Mouse (Mus musculus): ENCODE results near the gene Ank. TPM values are rescaled to one million over a fixed set of nuclear protein-coding genes. Genes with fewer than 3 reads are reported as not detected.

Gene Ank
- polyA plus RNA-seq, 1 experiment from 2014 or later = 16.7 TPM

GRCm38 (mm10) chr15:27525233-27526005 is 58.9 kb downstream of the Ank start:
- Histone ChIP-seq H3K4me3 (replicated peaks) (no peak overlapping the region), H3K9me3 (replicated peaks) (no peaks in the 10 kb centered on the region), H3K4me1 (peaks cover 18% of the 10 kb centered on the region), H3K4me2 (no peak overlapping the region), H3K27ac (replicated peaks) (0 out of 2 replicates have a peak overlapping the region, but pooled peaks have one; percentile 34), H3K36me3 (no peaks in the 10 kb centered on the region), H3K9ac (replicated peaks) (no peak overlapping the region), H3K27me3 (replicated peaks) (no peaks in the 10 kb centered on the region)
- ATAC-seq (ENCODE audit: low FRiP score) = 0 out of 2 replicates have a peak, but pooled peaks have one; percentile 18
- WGBS = 73% methylated on average over 12 of the region's 12 CpGs

- H3K27ac ChIP-seq (replicated peaks) = no peak overlapping the region
- peaks cover 18% of the 10 kb centered on the region for H3K4me1 ChIP-seq
- H3K4me3 ChIP-seq (replicated peaks) = no peak overlapping the region
- H3K9ac ChIP-seq (replicated peaks) = no peak overlapping the region
- no peaks in the 10 kb centered on the region for H3K27me3 ChIP-seq (replicated peaks)
- 85% methylated on average over 4 of the region's 4 CpGs for WGBS
- H3K4me2 ChIP-seq = no peak overlapping the region
- H3K36me3 ChIP-seq = no peaks in the 10 kb centered on the region
- no peaks in the 10 kb centered on the region for H3K9me3 ChIP-seq (replicated peaks)
- no peak for ATAC-seq (ENCODE audit: low FRiP score)
Measured at GRCm38 (mm10) chr15:27528896-27529295, 62.4 kb downstream of the Ank start.

- no peaks in the 10 kb centered on the region for H3K9me3 ChIP-seq (replicated peaks)
- WGBS = 49% methylated on average over 4 of the region's 4 CpGs
- no peak for ATAC-seq (ENCODE audit: low FRiP score)
- H3K4me3 ChIP-seq (replicated peaks) = no peak overlapping the region
- H3K9ac ChIP-seq (replicated peaks) = no peak overlapping the region
- no peak overlapping the region for H3K27ac ChIP-seq (replicated peaks)
- H3K36me3 ChIP-seq = no peaks in the 10 kb centered on the region
- H3K4me2 ChIP-seq = no peak overlapping the region
- H3K4me1 ChIP-seq = peaks cover 7% of the 10 kb centered on the region
- H3K27me3 ChIP-seq (replicated peaks) = no peaks in the 10 kb centered on the region
Measured at GRCm38 (mm10) chr15:27530023-27530422, 63.5 kb downstream of the Ank start.

GRCm38 (mm10) chr15:27533036-27533435 is 66.6 kb downstream of the Ank start:
- ATAC-seq (ENCODE audit: low FRiP score) = no peak
- H3K9ac ChIP-seq (replicated peaks) = no peak overlapping the region
- H3K4me2 ChIP-seq = no peak overlapping the region
- H3K27me3 ChIP-seq (replicated peaks) = no peaks in the 10 kb centered on the region
- WGBS = 60% methylated on average over 3 of the region's 3 CpGs
- no peak overlapping the region for H3K4me3 ChIP-seq (replicated peaks)
- no peaks in the 10 kb centered on the region for H3K9me3 ChIP-seq (replicated peaks)
- no peaks in the 10 kb centered on the region for H3K36me3 ChIP-seq
- H3K27ac ChIP-seq (replicated peaks) = no peak overlapping the region
- H3K4me1 ChIP-seq = peaks cover 2% of the 10 kb centered on the region; the same call in 1 of the 2 replicates

- peaks cover 11% of the 10 kb centered on the region for H3K4me1 ChIP-seq
Measured at GRCm38 (mm10) chr15:27535681-27536080, 69.2 kb downstream of the Ank start.

GRCm38 (mm10) chr15:27536186-27536585 is 69.7 kb downstream of the Ank start:
- no peak for ATAC-seq (ENCODE audit: low FRiP score)
- Histone ChIP-seq H3K4me3 (replicated peaks) (no peak overlapping the region), H3K9ac (replicated peaks) (no peak overlapping the region), H3K27ac (replicated peaks) (no peak overlapping the region), H3K36me3 (no peaks in the 10 kb centered on the region), H3K27me3 (replicated peaks) (no peaks in the 10 kb centered on the region), H3K4me2 (no peak overlapping the region), H3K9me3 (replicated peaks) (no peaks in the 10 kb centered on the region), H3K4me1 (peaks cover 11% of the 10 kb centered on the region)
- 84% methylated on average over 7 of the region's 7 CpGs for WGBS

More at GRCm38 (mm10) chr15:27535681-27536080, 69.2 kb downstream of the Ank start:
- no peak overlapping the region for H3K4me2 ChIP-seq
- no peaks in the 10 kb centered on the region for H3K27me3 ChIP-seq (replicated peaks)
- no peak overlapping the region for H3K27ac ChIP-seq (replicated peaks)
- 73% methylated on average over 4 of the region's 4 CpGs for WGBS
- H3K4me3 ChIP-seq (replicated peaks) = no peak overlapping the region
- ATAC-seq (ENCODE audit: low FRiP score) = no peak
- H3K9me3 ChIP-seq (replicated peaks) = no peaks in the 10 kb centered on the region
- no peaks in the 10 kb centered on the region for H3K36me3 ChIP-seq
- no peak overlapping the region for H3K9ac ChIP-seq (replicated peaks)

- Histone ChIP-seq H3K4me2 (no peak overlapping the region), H3K36me3 (no peaks in the 10 kb centered on the region), H3K9me3 (replicated peaks) (no peaks in the 10 kb centered on the region), H3K27ac (replicated peaks) (no peak overlapping the region), H3K27me3 (replicated peaks) (no peaks in the 10 kb centered on the region), H3K9ac (replicated peaks) (no peak overlapping the region), H3K4me1 (peaks cover 11% of the 10 kb centered on the region), H3K4me3 (replicated peaks) (no peak overlapping the region)
- ATAC-seq (ENCODE audit: low FRiP score) = no peak
- WGBS = 47% methylated on average over 5 of the region's 5 CpGs
Measured at GRCm38 (mm10) chr15:27536771-27537170, 70.3 kb downstream of the Ank start.

GRCm38 (mm10) chr15:27537519-27538223 is 71.2 kb downstream of the Ank start:
- WGBS = 70% methylated on average over 4 of the region's 4 CpGs
- Histone ChIP-seq H3K4me1 (peaks cover 11% of the 10 kb centered on the region), H3K27ac (replicated peaks) (no peak overlapping the region), H3K36me3 (no peaks in the 10 kb centered on the region), H3K4me3 (replicated peaks) (no peak overlapping the region), H3K4me2 (no peak overlapping the region), H3K9me3 (replicated peaks) (no peaks in the 10 kb centered on the region), H3K9ac (replicated peaks) (no peak overlapping the region), H3K27me3 (replicated peaks) (no peaks in the 10 kb centered on the region)
- no peak for ATAC-seq (ENCODE audit: low FRiP score)

- no peak overlapping the region for H3K4me2 ChIP-seq
- no peak overlapping the region for H3K9ac ChIP-seq (replicated peaks)
- no peaks in the 10 kb centered on the region for H3K9me3 ChIP-seq (replicated peaks)
- WGBS = 91% methylated on average over 9 of the region's 9 CpGs
- ATAC-seq (ENCODE audit: low FRiP score) = no peak
- peaks cover 11% of the 10 kb centered on the region; the same call in 1 of the 2 replicates for H3K4me1 ChIP-seq
- H3K36me3 ChIP-seq = peaks cover 4% of the 10 kb centered on the region; the same call in 1 of the 2 replicates
- H3K4me3 ChIP-seq (replicated peaks) = no peak overlapping the region
- no peaks in the 10 kb centered on the region for H3K27me3 ChIP-seq (replicated peaks)
- no peak overlapping the region for H3K27ac ChIP-seq (replicated peaks)
Measured at GRCm38 (mm10) chr15:27539745-27540144, 73.3 kb downstream of the Ank start.

GRCm38 (mm10) chr15:27545203-27545602 is 78.7 kb downstream of the Ank start:
- Histone ChIP-seq H3K4me1 (peaks cover 18% of the 10 kb centered on the region), H3K27me3 (replicated peaks) (no peaks in the 10 kb centered on the region), H3K9me3 (replicated peaks) (no peaks in the 10 kb centered on the region), H3K36me3 (peaks cover 7% of the 10 kb centered on the region; the same call in 1 of the 2 replicates), H3K4me3 (replicated peaks) (no peak overlapping the region), H3K9ac (replicated peaks) (no peak overlapping the region), H3K4me2 (no peak overlapping the region), H3K27ac (replicated peaks) (no peak overlapping the region)
- no peak for ATAC-seq (ENCODE audit: low FRiP score)
- 95% methylated on average over 10 of the region's 10 CpGs for WGBS

- H3K27me3 ChIP-seq (replicated peaks) = no peaks in the 10 kb centered on the region
- H3K9me3 ChIP-seq (replicated peaks) = no peaks in the 10 kb centered on the region
- H3K4me2 ChIP-seq = no peak overlapping the region
- ATAC-seq (ENCODE audit: low FRiP score) = no peak
- H3K27ac ChIP-seq (replicated peaks) = no peak overlapping the region
- WGBS = 87% methylated on average over 6 of the region's 6 CpGs
- peaks cover 7% of the 10 kb centered on the region; the same call in 1 of the 2 replicates for H3K36me3 ChIP-seq
- H3K4me1 ChIP-seq = peaks cover 18% of the 10 kb centered on the region
- no peak overlapping the region for H3K4me3 ChIP-seq (replicated peaks)
- no peak overlapping the region for H3K9ac ChIP-seq (replicated peaks)
Measured at GRCm38 (mm10) chr15:27548110-27548509, 81.6 kb downstream of the Ank start.

GRCm38 (mm10) chr15:27549071-27549470 is 82.6 kb downstream of the Ank start:
- 82% methylated on average over 10 of the region's 10 CpGs for WGBS

More at GRCm38 (mm10) chr15:27549071-27549470, 82.6 kb downstream of the Ank start:
- no peaks in the 10 kb centered on the region for H3K27me3 ChIP-seq (replicated peaks)
- no peak for ATAC-seq (ENCODE audit: low FRiP score)
- no peak overlapping the region for H3K4me2 ChIP-seq
- H3K36me3 ChIP-seq = peaks cover 7% of the 10 kb centered on the region; the same call in 1 of the 2 replicates
- H3K4me3 ChIP-seq (replicated peaks) = no peak overlapping the region
- H3K9me3 ChIP-seq (replicated peaks) = no peaks in the 10 kb centered on the region
- no peak overlapping the region for H3K27ac ChIP-seq (replicated peaks)
- no peak overlapping the region for H3K9ac ChIP-seq (replicated peaks)
- H3K4me1 ChIP-seq = peaks cover 18% of the 10 kb centered on the region

Measured in neural tube, embryonic 15.5 days (tissue).